Mouse (Mus musculus) C2C12 (cell line): Measurements from ENCODE around the gene Fbxo45. TPM values are rescaled to one million over a fixed set of nuclear protein-coding genes. Genes with fewer than 3 reads are reported as not detected.

Source experiments
- H3K27me3 ChIP-seq: one replicate; pipeline ENCODE4 v1.6.1; 2011; ENCODE audit not compliant: control insufficient read depth, insufficient read depth, insufficient read length
- H3K36me3 ChIP-seq: one replicate; pipeline ENCODE4 v1.6.1; 2011; ENCODE audit not compliant: control insufficient read depth, insufficient read depth
- H3K4me3 ChIP-seq: one replicate; pipeline ENCODE4 v1.5.1; 2011; ENCODE audit warnings: mild to moderate bottlenecking, control low read depth; ENCODE audit not compliant: poor library complexity, insufficient read depth, severe bottlenecking
- H3K79me2 ChIP-seq: one replicate; pipeline ENCODE4 v1.6.1; 2011; ENCODE audit not compliant: control insufficient read depth, insufficient read depth
- H3K79me3 ChIP-seq: one replicate; pipeline ENCODE4 v1.6.1; 2011; ENCODE audit warnings: low read depth, control low read depth
- H3ac ChIP-seq: one replicate; pipeline ENCODE3; 2011; ENCODE audit warnings: low read depth; ENCODE audit not compliant: control insufficient read depth, insufficient read length
- CEBPB ChIP-seq: IDR thresholded peaks from one replicate; pipeline ENCODE4 v1.6.1; 2011; ENCODE audit warnings: low read depth, mild to moderate bottlenecking, control low read depth, moderate library complexity
- CTCF ChIP-seq: IDR thresholded peaks from one replicate; pipeline ENCODE4 v1.5.1; 2011; ENCODE audit not compliant: control insufficient read depth, insufficient read depth, insufficient read length
- FOSL1 ChIP-seq: IDR thresholded peaks from one replicate; pipeline ENCODE4 v1.8.0; 2011; ENCODE audit warnings: mild to moderate bottlenecking, low read length; ENCODE audit not compliant: poor library complexity, insufficient read depth, severe bottlenecking
- MAX ChIP-seq: IDR thresholded peaks from one replicate; pipeline ENCODE4 v1.6.1; 2011; ENCODE audit warnings: mild to moderate bottlenecking, control low read depth
- MYOD1 ChIP-seq: IDR thresholded peaks from one replicate; pipeline ENCODE4 v1.6.1; 2011; ENCODE audit warnings: low read depth; ENCODE audit not compliant: control insufficient read depth, insufficient read length
- MYOG ChIP-seq: IDR thresholded peaks from one replicate; pipeline ENCODE4 v1.6.1; 2011; ENCODE audit not compliant: control insufficient read depth, insufficient read length; ENCODE audit errors: extremely low read depth
- USF1 ChIP-seq: IDR thresholded peaks from one replicate; pipeline ENCODE4 v1.6.1; 2011; ENCODE audit warnings: low read depth, mild to moderate bottlenecking, control low read depth, moderate library complexity
- long read RNA-seq, 2 experiments: library from polyadenylated mRNA; unstranded; transcript quantifications; one replicate each; pipeline ENCODE4 v2.0.0; 2019 to 2020
- polyA plus RNA-seq: library from polyadenylated mRNA; unstranded; fragments of >200 nt; fragmentation: generic; extraction: Trizol; gene quantifications from one replicate; pipeline ENCODE4 v1.2.1, GENCODE M21; 2012; ENCODE audit warnings: missing spikeins

The Fbxo45 gene
- 5.8 TPM for polyA plus RNA-seq
- long read RNA-seq, experiment 1, full-length matches to known transcripts = 1 of 2 reads
- long read RNA-seq, experiment 1, partial matches to known transcripts = 0 of 2 reads
- long read RNA-seq, experiment 1, other reads (novel, unspliced or antisense) = 1 of 2 reads
- long read RNA-seq, experiment 2, partial matches to known transcripts = 0 of 2 reads
- long read RNA-seq, experiment 2, other reads (novel, unspliced or antisense) = 2 of 2 reads

DNA sequence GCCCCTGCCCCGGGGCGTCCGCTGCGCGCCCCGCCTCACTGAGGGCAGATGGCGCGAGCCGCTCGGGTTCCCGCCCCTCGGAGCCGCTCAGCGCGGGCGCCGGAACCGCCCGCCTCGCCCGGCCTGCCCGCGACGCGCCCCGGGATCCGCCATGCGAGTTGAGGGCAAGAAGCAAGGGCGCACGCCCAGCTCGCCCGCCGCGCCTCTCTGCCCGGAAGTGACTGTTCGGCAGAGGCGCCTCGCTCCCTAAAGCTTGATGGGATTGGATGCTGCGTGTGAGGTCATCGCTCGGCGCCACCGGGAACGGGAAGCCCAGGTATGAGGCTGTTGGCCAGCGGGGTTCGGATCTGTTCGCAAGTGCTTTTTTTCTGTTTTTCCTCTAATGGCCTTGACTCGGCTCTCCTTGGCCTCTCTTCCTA lies at the start of gene Fbxo45, which contains the start of gene Wdr53:
TSS of gene Fbxo45 (minus strand) at position 207 of the 419 bp plus-strand sequence.
TSS of gene Wdr53 (plus strand) at position 276 of the 419 bp plus-strand sequence.
- Histone ChIP-seq H3K27me3 (no peaks in the 10 kb centered on the region), H3K79me2 (peaks cover 69% of the 10 kb centered on the region), H3ac (peak within 1 kb of the TSS; percentile 97), H3K4me3 (peak within 1 kb of the TSS; percentile 68), H3K79me3 (peaks cover 48% of the 10 kb centered on the region), H3K36me3 (peaks cover under 1% of the 10 kb centered on the region)
- TF ChIP-seq MYOG (no peak), CTCF (no peak), MAX (peak; percentile 77), FOSL1 (no peak), CEBPB (no peak), MYOD1 (no peak)

DNA sequence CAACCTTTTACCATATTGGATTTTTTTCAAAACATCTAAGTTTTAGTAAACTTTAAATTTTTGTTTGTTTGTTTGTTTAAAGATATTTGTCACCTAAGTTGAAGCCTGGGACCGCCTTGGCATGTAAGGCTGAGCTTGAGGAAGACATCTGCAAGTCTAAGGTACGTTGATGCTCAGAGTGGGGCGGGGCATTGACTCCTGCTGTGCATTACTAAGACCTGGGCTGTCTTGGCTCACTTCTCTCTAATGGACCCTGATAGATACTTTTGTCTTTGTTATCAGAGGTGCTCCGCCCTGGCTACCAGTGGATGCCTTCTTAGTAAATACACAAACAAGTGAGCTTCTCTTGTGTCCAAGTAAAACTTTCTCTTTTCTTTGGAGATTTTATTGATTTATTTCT lies 44.9 kb upstream of the Fbxo45 start:
- H3ac ChIP-seq = no peak overlapping the region
- TF ChIP-seq MYOD1 (no peak), FOSL1 (no peak), MAX (no peak), CEBPB (no peak), CTCF (no peak), USF1 (no peak), MYOG (no peak)
- no peaks in the 10 kb centered on the region for H3K79me3 ChIP-seq
- no peaks in the 10 kb centered on the region for H3K79me2 ChIP-seq
- H3K4me3 ChIP-seq = no peak overlapping the region
- peaks cover 54% of the 10 kb centered on the region for H3K36me3 ChIP-seq
- H3K27me3 ChIP-seq = no peaks in the 10 kb centered on the region

DNA sequence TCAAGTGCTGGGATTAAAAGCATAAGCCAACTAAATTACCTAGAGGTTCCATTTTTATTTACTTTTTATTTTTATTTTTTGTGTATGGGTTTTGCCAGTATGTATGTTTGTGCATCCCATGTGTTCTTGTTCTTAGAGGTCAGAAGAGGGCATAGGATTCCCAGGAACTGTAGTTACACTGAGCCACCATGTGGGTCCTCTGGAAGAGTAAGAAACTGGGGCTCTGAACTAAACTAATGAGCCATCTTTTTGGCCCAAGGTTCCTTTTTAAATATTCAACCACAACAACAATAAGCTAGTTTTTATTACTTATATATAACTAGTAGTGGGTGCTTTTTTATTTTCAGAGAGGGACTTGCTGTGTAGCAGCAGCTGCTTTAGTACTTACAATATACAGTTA lies 35.6 kb upstream of the Fbxo45 start:
- no peak overlapping the region for H3K4me3 ChIP-seq
- H3K79me3 ChIP-seq = peaks cover 38% of the 10 kb centered on the region
- no peak for TF ChIP-seq MYOD1
- no peak for TF ChIP-seq CTCF
- TF ChIP-seq MAX = no peak
- TF ChIP-seq FOSL1 = no peak
- no peak for TF ChIP-seq CEBPB
- no peak for TF ChIP-seq MYOG
- no peak for TF ChIP-seq USF1
- peaks cover 57% of the 10 kb centered on the region for H3K79me2 ChIP-seq
- H3ac ChIP-seq = no peak overlapping the region
- H3K36me3 ChIP-seq = peaks cover 64% of the 10 kb centered on the region
- no peaks in the 10 kb centered on the region for H3K27me3 ChIP-seq

DNA sequence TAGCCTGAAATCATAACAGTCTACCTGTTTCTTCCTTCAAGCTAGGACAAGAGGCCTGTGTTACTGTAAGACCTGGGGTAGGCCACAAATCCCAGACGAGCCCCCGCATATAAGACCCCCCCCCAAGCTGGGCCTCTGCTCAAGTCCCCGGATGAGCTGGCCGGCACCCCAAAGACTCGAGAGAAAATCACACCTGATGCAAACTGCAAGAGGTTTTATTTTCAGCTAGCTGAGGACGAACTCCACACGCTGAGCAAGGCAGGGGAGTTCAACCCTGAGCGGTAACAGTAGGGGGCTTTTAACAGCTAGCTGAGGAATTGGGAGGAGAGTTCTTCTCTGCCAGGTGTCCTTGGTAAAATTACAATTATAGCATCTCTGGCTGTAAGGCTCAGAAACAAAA lies 33.3 kb upstream of the Fbxo45 start:
- H3K79me2 ChIP-seq = peaks cover 59% of the 10 kb centered on the region
- peaks cover 41% of the 10 kb centered on the region for H3K36me3 ChIP-seq
- H3K79me3 ChIP-seq = peaks cover 38% of the 10 kb centered on the region
- no peak overlapping the region for H3K4me3 ChIP-seq
- no peaks in the 10 kb centered on the region for H3K27me3 ChIP-seq
- H3ac ChIP-seq = no peak overlapping the region
- TF ChIP-seq USF1 (no peak), MYOD1 (no peak), CEBPB (no peak), FOSL1 (no peak), MAX (no peak), CTCF (no peak)

DNA sequence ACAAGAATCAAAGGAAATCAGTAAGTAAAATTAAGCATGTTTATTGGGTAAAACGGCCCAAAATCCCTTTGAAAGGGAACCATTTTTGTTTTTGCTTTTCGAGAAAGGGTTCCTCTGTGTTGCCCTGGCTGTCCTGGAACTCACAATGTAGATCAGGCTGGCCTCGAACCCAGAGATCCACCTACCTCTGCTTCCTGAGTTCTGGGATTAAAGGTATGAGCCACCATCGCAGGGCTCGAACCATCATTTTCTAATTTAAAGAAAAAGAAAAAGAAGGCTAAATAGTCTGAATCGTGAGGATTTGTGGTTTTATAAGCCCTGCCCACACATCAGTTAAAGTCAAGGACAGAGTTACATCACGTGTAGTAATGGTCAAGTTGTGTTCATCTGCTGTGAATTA lies 31.4 kb upstream of the Fbxo45 start:
- H3K79me3 ChIP-seq = peaks cover 38% of the 10 kb centered on the region
- H3K4me3 ChIP-seq = peak overlapping the region; percentile 74
- no peak for TF ChIP-seq FOSL1
- TF ChIP-seq USF1 = no peak
- TF ChIP-seq CEBPB = no peak
- no peak for TF ChIP-seq MYOD1
- no peak for TF ChIP-seq CTCF
- no peak for TF ChIP-seq MAX
- TF ChIP-seq MYOG = no peak
- H3K36me3 ChIP-seq = peaks cover 24% of the 10 kb centered on the region
- no peak overlapping the region for H3ac ChIP-seq
- H3K79me2 ChIP-seq = peaks cover 57% of the 10 kb centered on the region
- H3K27me3 ChIP-seq = no peaks in the 10 kb centered on the region
